Mouse (Mus musculus): ENCODE measurements around the gene Chd1l. TPM values are rescaled to one million over a fixed set of nuclear protein-coding genes. Genes with fewer than 3 reads are reported as not detected.

Chd1l gene
- polyA plus RNA-seq, 1 experiment from 2014 or later, result 18.2 TPM

GRCm38 (mm10) chr3:97615154-97615553 is 5.2 kb upstream of the Chd1l start:
- no peaks in the 10 kb centered on the region for H3K27me3 ChIP-seq
- ATAC-seq (ENCODE audit: borderline replicate concordance, extremely low read depth, low FRiP score, low TSS enrichment), result no peak
- WGBS, result 8% methylated on average over 1 of the region's 1 CpGs
- H3K4me2 ChIP-seq, result no peak overlapping the region
- H3K27ac ChIP-seq, result no peak overlapping the region
- no peak overlapping the region for H3K4me3 ChIP-seq
- H3K4me1 ChIP-seq, result peaks cover 7% of the 10 kb centered on the region; the same call in 1 of the 2 replicates
- no peaks in the 10 kb centered on the region for H3K36me3 ChIP-seq
- no peaks in the 10 kb centered on the region for H3K9me3 ChIP-seq
- no peak overlapping the region for H3K9ac ChIP-seq

DNA sequence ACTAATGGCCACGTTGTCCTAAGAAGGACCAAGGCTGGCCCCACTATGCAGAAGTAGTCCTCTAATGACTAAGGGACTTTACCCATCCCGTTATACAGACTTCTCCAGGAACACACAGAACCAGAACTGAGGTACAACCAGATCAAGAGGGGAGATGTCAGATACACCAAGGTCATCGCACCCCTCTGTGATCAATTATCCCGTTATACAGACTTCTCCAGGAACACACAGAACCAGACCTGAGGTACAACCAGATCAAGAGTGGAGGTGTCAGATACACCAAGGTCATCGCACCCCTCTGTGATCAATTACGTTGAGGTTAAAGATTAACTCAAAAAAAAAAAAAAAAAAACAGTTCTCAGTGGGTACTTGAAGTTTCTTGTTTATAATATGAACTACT is 1.0 kb upstream of the Chd1l start:
- Histone ChIP-seq H3K9ac (no peak overlapping the region), H3K27me3 (no peaks in the 10 kb centered on the region), H3K4me1 (peaks cover 13% of the 10 kb centered on the region; the same call in 1 of the 2 replicates), H3K9me3 (no peaks in the 10 kb centered on the region), H3K4me2 (no peak overlapping the region), H3K27ac (no peak overlapping the region), H3K36me3 (no peaks in the 10 kb centered on the region), H3K4me3 (no peak overlapping the region)
- no peak for ATAC-seq (ENCODE audit: borderline replicate concordance, extremely low read depth, low FRiP score, low TSS enrichment)
- 80% methylated on average over 6 of the region's 6 CpGs for WGBS

DNA sequence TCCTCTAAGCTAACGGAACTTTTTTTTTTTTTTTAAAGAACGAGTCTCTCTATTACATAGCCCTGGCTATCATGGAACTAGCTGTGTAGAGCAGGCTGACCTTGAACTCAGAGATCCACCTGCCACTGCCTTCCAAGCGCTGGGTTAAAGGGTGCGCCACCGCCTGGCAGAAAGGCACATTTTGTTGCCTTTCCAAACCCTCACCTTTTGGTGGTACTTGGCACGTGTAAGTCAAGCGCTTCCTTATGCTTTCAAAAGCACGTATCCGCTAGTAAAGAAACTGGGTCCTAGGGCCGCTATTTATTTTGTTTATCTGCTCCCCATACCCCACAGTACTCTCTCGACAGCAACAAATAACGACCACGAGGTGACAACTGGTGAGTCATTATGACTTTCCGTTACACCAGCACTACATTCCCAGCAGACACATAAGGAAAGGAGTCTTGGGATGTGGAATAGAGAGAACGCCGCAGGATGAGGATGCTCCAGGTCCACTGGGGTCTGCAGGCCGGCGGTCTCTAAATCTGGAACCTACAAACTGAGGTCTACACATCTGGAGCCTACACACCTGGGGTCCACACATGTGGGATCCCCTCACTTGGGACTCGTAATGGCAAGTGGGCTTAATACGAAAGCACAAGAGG is 680 bp downstream of the Chd1l start:
- peak overlapping the region; percentile 68 for H3K4me3 ChIP-seq
- H3K27ac ChIP-seq, result peak overlapping the region; percentile 92
- peaks cover 13% of the 10 kb centered on the region; the same call in 1 of the 2 replicates for H3K4me1 ChIP-seq
- no peaks in the 10 kb centered on the region for H3K36me3 ChIP-seq
- no peaks in the 10 kb centered on the region for H3K9me3 ChIP-seq
- 4% methylated on average over 20 of the region's 20 CpGs for WGBS
- H3K27me3 ChIP-seq, result no peaks in the 10 kb centered on the region
- H3K9ac ChIP-seq, result peak overlapping the region; percentile 77
- H3K4me2 ChIP-seq, result peak overlapping the region; percentile 75
- no peak; the same call in none of the 2 replicates for ATAC-seq (ENCODE audit: borderline replicate concordance, extremely low read depth, low FRiP score, low TSS enrichment)

GRCm38 (mm10) chr3:97600050-97600832 is 9.8 kb downstream of the Chd1l start:
- Histone ChIP-seq H3K4me3 (no peak overlapping the region), H3K4me2 (no peak overlapping the region), H3K9me3 (no peaks in the 10 kb centered on the region), H3K9ac (no peak overlapping the region), H3K27me3 (no peaks in the 10 kb centered on the region), H3K36me3 (0 out of 2 replicates have a peak, but pooled peaks cover 4% of the 10 kb centered on the region), H3K27ac (no peak overlapping the region), H3K4me1 (0 out of 2 replicates have a peak, but pooled peaks cover 10% of the 10 kb centered on the region)
- WGBS, result 83% methylated on average over 3 of the region's 3 CpGs
- ATAC-seq (ENCODE audit: borderline replicate concordance, extremely low read depth, low FRiP score, low TSS enrichment), result no peak

- no peak for ATAC-seq (ENCODE audit: borderline replicate concordance, extremely low read depth, low FRiP score, low TSS enrichment)
- H3K9me3 ChIP-seq, result no peaks in the 10 kb centered on the region
- no peak overlapping the region for H3K4me2 ChIP-seq
- 0 out of 2 replicates have a peak, but pooled peaks cover 4% of the 10 kb centered on the region for H3K36me3 ChIP-seq
- H3K9ac ChIP-seq, result no peak overlapping the region
- 45% methylated on average over 8 of the region's 8 CpGs for WGBS
- 0 out of 2 replicates have a peak, but pooled peaks cover 13% of the 10 kb centered on the region for H3K4me1 ChIP-seq
- no peaks in the 10 kb centered on the region for H3K27me3 ChIP-seq
- H3K4me3 ChIP-seq, result no peak overlapping the region
- no peak overlapping the region for H3K27ac ChIP-seq
Observed at GRCm38 (mm10) chr3:97596796-97597195, 13.2 kb downstream of the Chd1l start.

DNA sequence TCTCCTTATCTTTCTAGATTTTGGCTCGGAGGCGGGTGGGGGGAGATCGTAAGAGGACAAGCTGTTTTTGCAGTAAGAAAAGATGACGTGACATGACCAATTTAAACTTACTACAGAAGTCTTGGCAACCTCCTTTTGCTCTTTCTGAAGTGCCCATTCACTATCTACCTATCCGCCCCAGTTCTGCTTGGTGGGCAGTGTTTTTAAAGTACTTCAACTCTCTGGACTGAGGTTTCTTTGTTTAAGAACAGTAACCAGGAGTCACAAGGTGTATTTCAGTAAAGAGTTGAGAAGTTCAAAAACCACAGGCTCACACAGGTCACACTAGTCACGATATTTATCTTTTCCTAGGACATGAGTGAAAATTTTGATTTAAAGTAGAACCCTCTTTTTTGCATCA is 14.9 kb downstream of the Chd1l start:
- H3K36me3 ChIP-seq, result no peaks in the 10 kb centered on the region
- no peaks in the 10 kb centered on the region for H3K27me3 ChIP-seq
- ATAC-seq (ENCODE audit: borderline replicate concordance, extremely low read depth, low FRiP score, low TSS enrichment), result peak; percentile 42; the same call in 1 of the 2 replicates
- 0 out of 2 replicates have a peak, but pooled peaks cover 13% of the 10 kb centered on the region for H3K4me1 ChIP-seq
- no peak overlapping the region for H3K4me2 ChIP-seq
- WGBS, result 50% methylated on average over 6 of the region's 6 CpGs
- no peak overlapping the region for H3K9ac ChIP-seq
- H3K27ac ChIP-seq, result peak overlapping the region; percentile 56
- no peak overlapping the region for H3K4me3 ChIP-seq
- H3K9me3 ChIP-seq, result no peaks in the 10 kb centered on the region

DNA sequence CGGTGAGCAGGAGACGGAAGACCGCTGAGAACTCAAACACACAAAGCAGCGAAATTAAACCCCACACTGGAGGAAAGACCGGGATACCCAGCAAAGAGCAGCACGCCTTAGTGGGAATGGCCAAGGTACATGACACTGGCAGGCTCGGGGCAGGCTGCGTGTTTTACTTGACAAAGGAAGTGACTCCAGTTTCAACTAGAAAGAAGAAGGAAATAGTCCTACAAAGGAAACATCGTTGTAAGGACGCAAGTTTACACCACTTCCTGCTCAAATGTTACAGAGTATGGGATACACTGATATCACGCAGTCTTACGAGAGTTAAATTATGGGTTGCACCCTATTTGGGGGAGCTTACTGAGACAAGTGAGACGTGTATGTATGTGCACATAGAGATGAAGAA is 15.9 kb downstream of the Chd1l start:
- Histone ChIP-seq H3K27me3 (no peaks in the 10 kb centered on the region), H3K4me2 (no peak overlapping the region), H3K9ac (no peak overlapping the region), H3K4me1 (0 out of 2 replicates have a peak, but pooled peaks cover 13% of the 10 kb centered on the region), H3K36me3 (no peaks in the 10 kb centered on the region), H3K9me3 (no peaks in the 10 kb centered on the region), H3K4me3 (no peak overlapping the region), H3K27ac (no peak overlapping the region)
- no peak for ATAC-seq (ENCODE audit: borderline replicate concordance, extremely low read depth, low FRiP score, low TSS enrichment)
- WGBS, result 76% methylated on average over 13 of the region's 13 CpGs

DNA sequence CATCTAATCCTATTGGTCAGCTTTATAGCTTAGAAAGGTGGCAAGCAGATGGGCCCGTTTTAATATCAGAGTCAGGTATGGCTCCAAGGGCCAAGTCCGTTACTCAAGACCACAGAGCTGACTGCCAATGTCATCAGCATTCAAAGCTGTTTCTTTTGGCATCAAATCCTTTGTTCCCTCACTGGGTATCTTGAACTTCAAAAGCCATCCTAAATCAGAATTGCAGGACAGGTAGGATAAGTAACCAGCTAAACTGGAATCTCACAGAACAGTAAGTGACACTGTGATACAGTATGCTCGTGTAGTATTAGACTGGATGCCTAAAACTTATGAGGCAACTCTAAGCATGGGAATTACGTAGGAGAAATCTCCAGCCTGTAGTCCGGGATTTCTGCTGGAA is 16.9 kb downstream of the Chd1l start:
- H3K4me2 ChIP-seq, result no peak overlapping the region
- no peaks in the 10 kb centered on the region for H3K9me3 ChIP-seq
- no peak overlapping the region for H3K4me3 ChIP-seq
- H3K9ac ChIP-seq, result no peak overlapping the region
- WGBS, result 96% methylated on average over 5 of the region's 5 CpGs
- no peak overlapping the region for H3K27ac ChIP-seq
- ATAC-seq (ENCODE audit: borderline replicate concordance, extremely low read depth, low FRiP score, low TSS enrichment), result no peak
- H3K4me1 ChIP-seq, result 0 out of 2 replicates have a peak, but pooled peaks cover 13% of the 10 kb centered on the region
- no peaks in the 10 kb centered on the region for H3K36me3 ChIP-seq
- no peaks in the 10 kb centered on the region for H3K27me3 ChIP-seq

- no peak overlapping the region for H3K9ac ChIP-seq
- WGBS, result 63% methylated on average over 8 of the region's 8 CpGs
- H3K36me3 ChIP-seq, result no peaks in the 10 kb centered on the region
- no peaks in the 10 kb centered on the region for H3K9me3 ChIP-seq
- H3K4me2 ChIP-seq, result no peak overlapping the region
- no peak overlapping the region for H3K4me3 ChIP-seq
- no peak overlapping the region for H3K27ac ChIP-seq
- 0 out of 2 replicates have a peak, but pooled peaks cover 6% of the 10 kb centered on the region for H3K4me1 ChIP-seq
- H3K27me3 ChIP-seq, result no peaks in the 10 kb centered on the region
- no peak for ATAC-seq (ENCODE audit: borderline replicate concordance, extremely low read depth, low FRiP score, low TSS enrichment)
Observed at GRCm38 (mm10) chr3:97590699-97591098, 19.3 kb downstream of the Chd1l start.

- 0 out of 2 replicates have a peak, but pooled peaks cover 2% of the 10 kb centered on the region for H3K36me3 ChIP-seq
- ATAC-seq (ENCODE audit: borderline replicate concordance, extremely low read depth, low FRiP score, low TSS enrichment), result no peak
- no peak overlapping the region for H3K9ac ChIP-seq
- H3K27ac ChIP-seq, result no peak overlapping the region
- H3K4me3 ChIP-seq, result no peak overlapping the region
- H3K4me1 ChIP-seq, result no peaks in the 10 kb centered on the region
- no peaks in the 10 kb centered on the region for H3K9me3 ChIP-seq
- H3K27me3 ChIP-seq, result no peaks in the 10 kb centered on the region
- WGBS, result 46% methylated on average over 9 of the region's 9 CpGs
- no peak overlapping the region for H3K4me2 ChIP-seq
Observed at GRCm38 (mm10) chr3:97587656-97588055, 22.3 kb downstream of the Chd1l start.

GRCm38 (mm10) chr3:97585383-97586160 is 24.4 kb downstream of the Chd1l start:
- H3K4me1 ChIP-seq, result no peaks in the 10 kb centered on the region
- H3K9me3 ChIP-seq, result no peaks in the 10 kb centered on the region
- no peak overlapping the region for H3K4me3 ChIP-seq
- H3K27me3 ChIP-seq, result no peaks in the 10 kb centered on the region
- ATAC-seq (ENCODE audit: borderline replicate concordance, extremely low read depth, low FRiP score, low TSS enrichment), result peak; percentile 49; the same call in 1 of the 2 replicates
- H3K36me3 ChIP-seq, result peaks cover 14% of the 10 kb centered on the region; the same call in 1 of the 2 replicates
- no peak overlapping the region for H3K27ac ChIP-seq
- no peak overlapping the region for H3K9ac ChIP-seq
- 54% methylated on average over 18 of the region's 18 CpGs for WGBS
- H3K4me2 ChIP-seq, result no peak overlapping the region
